Mouse (Mus musculus) left cerebral cortex, postnatal 25 days (tissue): ENCODE measurements around the gene Sfxn3. TPM values are rescaled to one million over a fixed set of nuclear protein-coding genes. Genes with fewer than 3 reads are reported as not detected.
"Not testable (repeated sequence)": the region's sequence is repeated elsewhere in the genome, so short reads cannot be mapped to it uniquely, and the experiment has no call there.

Experiments used
- DNase-seq, 2 experiments: peaks; one replicate each; pipeline ENCODE4 v3.0.0; 2022; ENCODE audit warnings: low spot score in 2 of 2, mixed read lengths in 1 of 2
- intact Hi-C: fragments of 180-260 bp; cut with DNase I; formaldehyde crosslinking; loops from one replicate; pipeline ENCODE4 v1.15.1; 2025
- total RNA-seq, 2 experiments: library from RNA; stranded (reverse); gene quantifications; 2 replicates each; pipeline ENCODE4 v1.2.3; 2021

The Sfxn3 gene
- total RNA-seq, 2 experiments from 2014 or later, result 107 to 129 TPM

DNA sequence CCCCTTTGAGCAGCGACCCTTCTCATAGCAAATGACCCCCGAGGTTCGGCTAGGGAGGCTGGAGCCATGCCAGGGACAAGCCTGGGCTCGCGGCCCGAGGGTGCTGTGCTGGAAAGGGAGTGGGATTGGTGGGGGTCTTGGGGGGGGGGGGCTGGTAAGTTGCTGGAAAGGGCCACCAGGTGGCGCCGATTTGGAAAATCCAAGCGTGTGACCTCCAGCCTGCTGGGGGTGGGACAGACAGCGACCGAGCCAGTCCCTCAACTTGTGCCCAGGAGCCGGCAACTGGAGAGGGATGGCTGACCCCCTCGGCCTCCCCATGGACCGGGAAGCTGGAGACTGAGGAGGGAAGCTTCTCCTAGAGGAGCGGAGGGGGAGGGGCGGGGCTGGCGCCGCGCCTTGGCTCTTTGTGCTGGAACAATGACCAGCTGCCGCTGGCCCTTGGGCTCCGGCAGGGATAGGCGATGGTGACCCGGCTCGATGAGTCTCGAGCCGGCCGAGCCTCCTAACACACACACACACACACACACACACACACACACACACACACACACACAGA, 30.0 kb upstream of the Sfxn3 start:
- peak; percentile 72 for DNase-seq
- intact Hi-C loops, result loop anchor here (1.0 kb wide), 2 partner anchors 13 to 31 kb away; no protein-coding TSS in a partner anchor

DNA sequence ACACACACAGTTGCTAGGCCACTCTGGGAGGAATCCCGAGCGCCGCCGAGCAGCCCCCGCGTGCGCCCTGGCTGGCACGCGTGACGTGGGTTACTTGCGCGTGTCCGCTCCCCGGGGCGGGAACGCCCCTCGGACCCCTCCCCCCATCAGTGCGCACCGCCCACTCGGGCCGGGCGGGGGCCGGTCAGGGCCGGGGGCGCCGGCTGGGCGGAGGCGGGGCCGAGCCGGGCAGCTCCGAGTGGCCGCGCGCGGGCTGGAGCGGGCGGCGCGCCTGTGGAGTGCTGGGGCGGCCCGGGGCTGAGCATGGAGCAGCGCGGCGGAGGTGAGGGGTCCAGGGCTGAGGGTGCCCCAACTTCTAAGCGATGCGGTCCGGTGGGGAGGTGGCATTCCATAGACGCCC, 29.4 kb upstream of the Sfxn3 start:
- intact Hi-C loops, result loop anchor here (1.0 kb wide), 2 partner anchors 12 to 30 kb away; no protein-coding TSS in a partner anchor
- DNase-seq, result peak; percentile 76 to 79

DNA sequence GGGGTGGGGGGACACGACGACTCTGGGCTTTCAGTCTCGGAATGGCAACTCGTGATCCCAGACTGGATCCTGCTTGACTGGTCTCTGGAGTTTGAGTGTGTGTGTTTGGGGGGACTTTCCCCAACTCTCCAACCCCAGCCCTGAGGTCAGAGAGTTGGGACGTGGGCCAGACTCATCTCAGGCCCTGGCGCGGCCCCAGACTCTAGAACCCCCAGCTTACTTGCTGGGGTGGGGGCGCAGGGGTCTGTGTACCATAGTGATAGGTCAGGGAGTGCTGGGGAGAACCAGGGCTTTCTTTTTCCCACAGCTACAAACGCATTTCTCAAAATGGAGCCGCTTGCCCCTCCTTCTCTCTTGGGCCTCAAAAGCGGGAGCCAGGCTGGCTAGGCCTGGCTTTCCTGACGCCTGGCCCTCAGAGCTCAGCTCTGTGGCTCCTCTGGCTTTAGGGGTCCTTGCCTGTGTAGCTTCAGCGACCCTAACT, 28.9 kb upstream of the Sfxn3 start:
- no peak for DNase-seq
- intact Hi-C loops, result no loop called here

DNA sequence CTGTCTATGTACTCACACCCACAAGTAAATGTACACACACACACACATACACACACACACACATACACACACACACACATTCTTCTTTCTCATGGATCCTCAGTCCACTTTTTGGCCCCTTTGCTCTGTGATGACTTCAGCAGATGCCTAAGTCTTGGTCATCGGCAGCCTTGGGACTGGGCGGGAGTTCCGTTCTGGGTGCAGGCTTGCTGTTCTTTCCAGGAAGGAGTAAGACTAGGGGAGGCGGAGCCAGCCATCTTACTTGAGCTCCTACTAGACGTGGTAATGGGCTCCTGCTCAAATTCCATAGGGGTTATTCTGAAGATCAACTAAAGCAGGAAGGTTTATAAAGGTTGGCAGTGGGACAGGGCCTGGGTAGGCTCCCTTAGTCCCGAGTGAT, 27.0 kb upstream of the Sfxn3 start:
- DNase-seq, result no peak
- intact Hi-C loops, result no loop called here

DNA sequence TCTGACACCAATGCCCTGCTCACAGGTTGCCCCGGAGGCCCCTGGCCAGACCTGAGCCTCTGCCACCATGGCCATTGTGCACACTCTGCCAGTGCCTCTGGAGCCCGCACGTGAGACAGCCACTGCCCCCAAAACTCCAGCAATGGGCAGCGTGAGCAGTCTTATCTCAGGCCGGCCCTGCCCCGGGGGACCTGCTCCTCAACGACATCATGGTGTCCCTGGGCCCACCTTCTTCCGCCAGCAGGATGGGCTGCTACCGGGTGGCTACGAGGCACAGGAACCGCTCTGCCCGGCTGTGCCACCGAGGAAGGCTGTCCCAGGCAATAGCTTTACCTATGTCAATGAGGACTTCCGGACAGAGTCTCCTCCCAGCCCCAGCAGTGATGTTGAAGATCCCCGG, 25.9 kb upstream of the Sfxn3 start:
- intact Hi-C loops, result no loop called here
- no peak for DNase-seq

DNA sequence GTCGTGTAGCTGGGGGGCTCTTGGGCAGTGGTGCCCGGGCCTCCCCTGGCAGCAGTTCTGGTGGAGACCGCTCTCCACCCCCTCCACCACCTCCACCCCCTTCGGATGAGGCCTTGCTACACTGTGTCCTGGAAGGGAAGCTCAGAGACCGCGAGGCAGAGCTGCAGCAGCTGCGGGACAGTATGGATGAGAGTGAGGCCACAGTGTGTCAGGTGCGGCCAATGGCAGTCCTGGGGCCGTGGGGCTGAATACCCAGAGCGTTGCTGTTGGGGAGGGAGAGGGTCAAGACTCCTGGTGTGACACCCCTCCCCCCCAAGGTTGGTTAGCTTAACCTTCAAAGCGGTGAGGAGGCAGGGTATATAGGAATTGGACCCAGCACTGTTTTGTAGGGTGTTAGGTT, 23.3 kb upstream of the Sfxn3 start:
- intact Hi-C loops, result no loop called here
- DNase-seq, result no peak

DNA sequence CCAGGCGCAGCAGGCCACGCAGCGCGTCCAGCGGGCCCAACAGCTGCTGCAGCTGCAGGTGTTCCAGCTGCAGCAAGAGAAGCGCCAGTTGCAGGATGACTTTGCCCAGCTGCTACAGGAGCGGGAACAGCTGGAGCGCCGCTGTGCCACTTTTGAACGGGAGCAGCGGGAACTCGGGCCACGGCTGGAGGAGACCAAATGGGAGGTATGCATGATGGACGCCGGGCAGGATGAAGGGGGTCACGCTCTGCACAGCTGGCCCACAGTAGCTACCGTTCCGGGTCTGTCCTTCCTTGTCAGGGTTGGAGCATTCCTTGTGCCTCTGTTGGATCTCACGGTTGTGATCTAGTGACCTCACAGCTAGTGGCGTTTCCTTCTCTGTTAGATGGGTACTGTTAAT, 22.5 kb upstream of the Sfxn3 start:
- intact Hi-C loops, result no loop called here
- DNase-seq, result no peak

DNA sequence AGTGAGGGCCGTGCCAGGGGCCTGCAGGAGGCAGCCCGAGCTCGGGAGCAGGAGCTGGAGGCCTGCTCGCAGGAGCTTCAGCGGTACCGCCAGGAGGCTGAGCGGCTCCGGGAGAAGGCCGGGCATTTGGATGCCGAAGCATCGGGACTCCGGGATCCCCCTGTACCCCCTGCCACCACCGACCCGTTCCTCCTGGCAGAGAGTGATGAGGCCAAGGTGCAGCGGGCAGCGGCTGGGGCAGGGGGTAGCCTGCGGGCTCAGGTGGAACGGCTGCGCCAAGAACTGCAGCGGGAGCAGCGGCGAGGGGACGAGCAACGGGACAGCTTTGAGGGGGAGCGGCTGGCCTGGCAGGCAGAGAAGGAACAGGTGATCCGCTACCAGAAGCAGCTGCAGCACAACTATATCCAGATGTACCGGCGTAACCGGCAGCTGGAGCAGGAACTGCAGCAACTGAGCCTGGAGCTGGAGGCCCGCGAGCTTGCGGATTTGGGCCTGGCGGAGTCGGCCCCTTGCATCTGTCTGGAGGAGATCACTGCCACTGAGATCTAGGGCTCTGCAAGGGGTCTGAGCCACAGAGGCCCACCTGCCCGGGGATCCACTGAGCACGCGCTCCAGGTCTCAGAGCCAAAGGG, 21.2 kb upstream of the Sfxn3 start:
- DNase-seq, result no peak
- intact Hi-C loops, result no loop called here

DNA sequence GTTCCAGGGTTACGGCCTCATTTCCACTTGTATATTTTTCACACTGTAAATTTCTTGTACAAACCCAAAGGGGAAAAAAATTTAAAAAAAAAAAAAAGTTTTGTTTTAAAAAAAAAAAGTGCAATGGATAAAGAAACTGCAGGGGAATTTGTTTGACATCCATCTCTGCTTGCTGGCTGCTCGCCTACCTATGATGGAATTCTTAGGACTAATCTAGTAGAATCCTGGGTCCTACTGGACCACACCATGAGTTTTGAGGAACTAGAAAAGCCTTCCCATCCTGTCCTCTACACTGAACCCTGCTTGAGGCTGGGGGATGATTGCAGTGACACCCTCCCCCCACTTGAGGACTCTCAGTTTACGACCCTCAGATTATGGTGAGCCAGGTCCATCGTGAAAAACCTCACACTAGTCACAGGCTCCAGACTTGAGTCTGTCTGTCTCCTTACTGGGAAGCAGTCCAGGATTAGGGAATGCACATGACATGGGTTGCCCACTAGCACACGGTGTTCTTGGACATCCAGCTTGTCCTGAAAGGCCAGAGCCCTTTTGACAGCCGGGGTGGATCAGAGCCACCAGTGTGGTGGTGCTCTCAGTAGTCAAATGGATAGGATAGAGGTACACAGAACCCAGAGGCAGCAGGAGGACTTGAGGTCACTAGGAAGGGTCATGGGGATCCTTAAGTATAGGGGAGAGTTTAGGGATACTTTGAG, 20.2 kb upstream of the Sfxn3 start:
- intact Hi-C loops, result no loop called here
- DNase-seq, result no peak

DNA sequence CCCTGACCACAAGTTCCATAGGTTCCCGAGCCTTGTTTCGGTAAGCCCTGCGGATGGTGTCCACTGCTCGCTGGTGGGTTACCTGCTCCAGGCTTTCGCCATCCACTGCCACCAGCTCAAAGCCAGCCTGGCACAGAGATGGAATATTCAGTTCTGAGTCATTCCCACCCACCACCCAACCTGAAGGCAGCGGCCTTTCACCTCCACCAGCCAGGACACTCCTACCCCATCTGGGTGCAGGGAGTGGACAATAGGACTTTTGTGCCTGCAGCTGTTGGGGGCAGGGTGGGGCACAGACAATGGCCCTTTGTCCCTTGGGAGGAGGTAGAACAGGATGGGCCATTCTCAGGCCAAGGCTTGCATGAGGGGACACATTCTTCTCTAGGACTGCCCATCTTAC, 19.5 kb upstream of the Sfxn3 start:
- no peak for DNase-seq
- intact Hi-C loops, result no loop called here

DNA sequence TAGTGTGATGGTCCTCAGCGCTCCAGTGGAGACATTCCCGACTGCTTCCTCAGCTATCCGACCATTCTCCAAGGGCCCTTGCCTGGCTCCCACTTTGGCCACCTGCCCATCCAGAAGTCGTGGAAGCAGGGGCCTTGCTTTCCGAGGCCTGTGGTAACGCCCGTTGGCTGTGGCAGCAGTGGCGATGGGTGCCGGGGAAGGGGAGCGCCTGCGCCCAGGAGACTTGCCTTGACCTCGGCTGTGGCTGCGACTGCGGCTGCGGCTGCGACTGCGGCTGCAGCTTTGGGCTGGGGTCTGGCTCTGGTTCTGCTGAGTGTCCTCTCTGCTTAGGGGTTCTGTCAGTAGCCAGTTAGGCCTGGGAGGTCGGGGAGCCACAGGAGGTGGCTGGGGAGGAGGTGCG, 18.6 kb upstream of the Sfxn3 start:
- no peak for DNase-seq
- intact Hi-C loops, result no loop called here

DNA sequence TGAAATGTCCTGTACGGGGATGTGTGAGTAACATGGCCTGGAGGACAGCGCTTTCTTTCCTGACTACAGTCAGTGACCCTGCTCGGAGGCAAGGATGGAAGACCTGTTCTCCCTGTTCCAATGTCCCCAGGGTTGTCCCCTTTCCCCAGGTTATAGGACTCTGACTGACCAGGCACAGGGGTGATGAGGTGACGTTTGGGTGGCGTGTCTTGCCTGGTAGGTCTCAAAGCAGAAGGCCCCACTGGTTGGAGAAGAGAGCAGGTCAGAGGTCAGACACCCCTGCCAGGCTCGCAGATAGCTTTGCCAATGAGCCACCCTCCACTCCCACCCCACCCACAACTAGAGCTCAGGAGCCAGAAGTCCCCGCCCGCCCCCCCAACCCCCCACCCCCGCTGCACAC, 17.7 kb upstream of the Sfxn3 start:
- DNase-seq, result no peak
- intact Hi-C loops, result no loop called here

DNA sequence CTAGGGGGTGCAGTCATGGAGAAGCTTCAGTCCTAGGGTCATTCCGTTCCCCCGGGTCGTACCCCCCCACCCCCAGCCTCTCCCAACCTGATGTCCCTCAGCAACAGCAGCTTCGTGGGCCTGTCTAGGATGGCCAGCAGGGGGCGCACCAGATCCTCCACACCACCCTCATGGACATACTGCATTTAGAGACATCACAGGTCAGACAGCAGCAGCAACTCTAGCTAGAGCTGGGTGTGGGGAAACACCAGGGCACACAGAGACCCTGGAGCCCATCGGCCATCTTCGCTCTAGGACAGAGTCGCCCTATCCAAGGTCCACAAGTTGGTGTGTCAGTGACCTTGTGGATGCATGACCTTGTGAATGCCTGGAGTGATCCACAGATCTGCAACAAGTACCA, 17.2 kb upstream of the Sfxn3 start:
- intact Hi-C loops, result loop anchor here (1.0 to 5.0 kb wide), 2 partner anchors 13 to 98 kb away; partner anchors contain the start of gene Slf2
- DNase-seq, result peak in 1 of 2 experiments; percentile 53

DNA sequence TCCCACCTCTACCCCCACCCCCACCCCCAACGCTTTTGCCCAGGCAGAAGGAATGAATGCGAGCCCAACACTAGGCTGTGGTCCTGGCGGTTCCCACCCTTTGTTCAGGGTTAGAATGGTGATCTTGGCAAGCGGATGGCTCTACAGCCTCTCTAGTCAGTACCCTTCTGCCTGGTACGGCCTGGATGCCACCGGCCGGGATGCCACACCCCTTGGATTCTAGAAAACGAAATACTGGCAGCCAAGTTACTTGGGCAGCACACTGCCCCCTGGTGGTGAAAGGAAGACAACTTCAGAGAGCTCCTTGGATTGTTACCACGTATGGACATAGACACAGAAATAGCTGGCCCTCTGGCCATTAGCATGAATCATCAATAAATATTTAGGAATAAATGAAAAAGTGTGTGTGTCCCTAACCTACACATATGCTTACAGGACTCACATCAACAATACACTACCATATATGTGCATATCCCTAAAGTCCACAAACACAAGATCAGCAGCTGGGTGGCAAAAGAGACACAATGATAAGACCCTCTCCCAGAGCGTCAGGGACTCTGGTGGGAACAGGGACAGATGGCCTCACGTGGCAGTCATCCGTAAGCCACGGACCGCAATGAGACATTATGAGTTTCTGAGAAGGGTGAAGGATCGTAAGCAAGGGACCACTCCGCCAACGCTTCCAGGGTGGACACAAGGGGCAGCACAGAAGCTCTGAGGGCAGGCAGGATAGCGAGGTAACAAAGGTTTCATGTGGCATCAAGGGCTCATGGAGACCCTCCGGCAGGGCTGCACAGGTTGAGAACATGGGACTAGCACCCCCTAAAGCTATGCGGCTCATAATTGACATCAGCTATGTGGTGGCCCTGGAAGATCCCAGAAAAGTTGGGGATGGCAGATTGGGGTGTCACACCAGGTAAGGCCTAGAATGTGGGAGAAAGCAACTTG, 16.3 kb upstream of the Sfxn3 start:
- peak; percentile 83 to 88 for DNase-seq
- intact Hi-C loops, result loop anchor here (1.0 to 5.0 kb wide), 3 partner anchors 14 to 99 kb away; partner anchors contain the start of gene Slf2

DNA sequence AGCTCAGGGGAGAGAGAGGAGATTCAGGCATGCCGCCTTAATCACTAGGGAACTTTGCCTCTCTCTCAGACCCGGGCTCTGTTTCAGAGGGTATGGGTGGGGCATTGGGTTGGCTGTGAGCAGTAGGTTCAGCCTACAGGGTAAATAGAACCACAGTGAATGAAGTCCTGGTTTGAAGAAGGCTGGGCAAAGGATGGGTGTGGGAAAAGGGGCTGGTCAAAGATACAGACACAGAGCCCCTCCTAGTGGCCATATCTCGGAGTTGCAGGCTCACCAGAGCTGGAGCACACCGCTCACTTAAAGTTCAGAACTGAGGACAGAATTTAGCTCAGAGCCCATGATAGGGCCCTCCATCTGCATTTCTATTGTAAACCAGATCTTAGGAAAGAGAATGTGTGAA, 15.5 kb upstream of the Sfxn3 start:
- intact Hi-C loops, result loop anchor here (1.0 to 5.0 kb wide), 2 partner anchors 19 to 99 kb away; partner anchors contain the start of gene Slf2
- DNase-seq, result peak; percentile 68 to 80

DNA sequence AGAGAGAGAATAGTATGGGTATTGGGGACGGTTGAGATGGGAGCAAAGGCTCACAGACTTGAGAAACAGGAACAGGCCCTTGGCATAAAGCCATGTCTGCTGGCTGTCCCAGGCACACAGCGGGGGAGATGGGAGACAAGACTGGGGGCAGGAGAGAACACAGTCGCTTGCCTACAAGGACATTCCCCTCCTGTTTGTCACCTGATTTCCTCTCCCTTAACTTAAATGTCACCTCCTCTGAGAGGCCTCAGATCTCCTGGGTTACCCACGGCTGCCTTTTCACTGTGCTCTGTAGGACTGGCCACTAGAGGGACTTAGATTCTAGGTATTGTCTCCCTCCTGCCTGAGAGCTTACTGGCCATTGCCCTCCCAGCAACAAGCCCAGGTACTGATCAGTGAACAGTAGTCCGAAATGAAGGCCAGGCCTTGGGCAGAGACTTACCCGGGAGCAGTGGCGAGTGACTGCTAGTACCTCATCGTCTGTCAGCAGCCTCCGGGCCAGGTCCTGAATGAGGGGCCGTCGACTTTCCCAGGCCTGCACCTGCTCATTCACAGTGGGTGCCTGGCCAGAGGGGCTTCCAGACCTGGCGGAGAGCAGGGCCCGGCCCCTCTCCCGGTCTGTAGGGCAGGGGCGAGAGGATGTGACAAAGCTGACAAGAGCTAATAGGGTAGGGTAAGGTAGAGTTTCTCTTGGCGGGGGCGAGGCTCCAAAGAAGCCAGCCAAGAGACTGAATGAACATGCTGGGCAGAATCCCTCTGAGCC, 14.6 kb upstream of the Sfxn3 start:
- no peak for DNase-seq
- intact Hi-C loops, result loop anchor here (5.0 kb wide), 1 partner anchor 100 kb away; the partner anchor contains the start of gene Slf2

DNA sequence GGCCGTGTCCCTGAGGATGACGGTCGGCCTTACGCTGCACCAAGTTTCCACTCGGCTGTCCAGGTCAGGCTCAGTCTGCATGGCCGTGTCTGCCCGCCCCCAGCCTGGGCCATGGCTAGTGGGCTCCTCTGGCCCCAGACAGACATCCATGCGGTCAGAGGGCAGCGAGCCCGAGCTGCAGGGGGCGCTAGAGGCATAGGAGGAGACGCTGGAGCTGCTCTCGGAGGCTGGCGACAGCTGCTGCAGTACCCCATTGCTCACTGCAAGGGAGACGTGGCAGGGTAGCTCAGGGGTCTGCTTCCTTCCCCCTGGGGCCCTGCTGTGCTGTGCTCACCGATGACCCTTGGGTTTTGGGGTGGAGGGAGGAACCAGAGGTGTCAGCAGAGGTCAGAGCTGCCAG, 10.4 kb upstream of the Sfxn3 start:
- DNase-seq, result no peak
- intact Hi-C loops, result no loop called here

DNA sequence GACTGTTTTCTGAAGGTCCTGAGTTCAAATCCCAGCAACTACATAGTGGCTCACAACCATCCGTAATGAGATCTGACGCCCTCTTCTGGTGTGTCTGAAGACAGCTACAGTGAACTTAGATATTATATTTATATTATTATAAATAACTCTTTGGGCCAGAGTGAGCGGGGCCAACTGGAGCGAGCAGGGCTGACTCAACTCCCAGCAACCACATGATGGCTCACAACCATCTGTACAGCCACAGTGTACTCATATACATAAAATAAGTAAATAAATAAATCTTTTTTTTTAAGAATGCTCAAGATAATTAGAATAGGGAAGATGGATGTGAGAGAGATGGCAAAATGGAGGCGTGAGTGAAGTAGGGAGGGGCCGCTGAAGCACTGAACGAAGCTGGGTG, 9.1 kb upstream of the Sfxn3 start:
- DNase-seq, intact Hi-C loops: not testable (repeated sequence)

DNA sequence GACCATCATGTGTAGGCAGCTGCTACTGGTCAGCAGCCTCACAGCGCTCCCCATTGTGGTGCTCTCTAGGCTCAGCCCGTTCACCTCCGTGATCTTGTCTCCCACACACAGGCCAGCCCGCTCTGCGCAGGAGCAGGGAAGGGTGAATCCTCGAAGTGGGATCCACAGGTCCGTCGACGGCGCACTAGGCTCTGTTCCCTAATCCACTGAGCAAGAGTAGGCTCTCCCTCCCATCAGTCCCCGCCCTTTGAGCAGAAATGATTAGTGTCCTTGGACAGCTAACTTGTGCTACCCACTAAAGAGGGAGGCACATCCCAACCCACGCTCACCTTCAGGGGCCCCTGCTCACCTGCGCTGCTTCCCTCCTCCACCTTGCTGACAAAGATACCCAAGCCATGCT, 7.1 kb upstream of the Sfxn3 start:
- intact Hi-C loops, result no loop called here
- no peak for DNase-seq
